Mouse (Mus musculus): Measurements from ENCODE around the gene Rims4.

- no peak for TF ChIP-seq CTCF (IDR thresholded peaks at IDR 0.05; ENCODE audit: low read depth)
- no peak for TF ChIP-seq EP300 (optimal IDR thresholded peaks at IDR 0.05)
These were observed 1.1 kb upstream of the Rims4 start for GRCm38 (mm10) chr2:163919581-163919980.
